Mouse (Mus musculus) lung, adult 18-20 months (tissue): ENCODE data around the gene Pgs1.

Experiments used
- DNase-seq, 2 experiments: peaks; one replicate each; pipeline ENCODE4 v3.0.0; 2022; ENCODE audit warnings: mixed read lengths in 2 of 2

Pgs1 gene

GRCm38 (mm10) chr11:118060038-118060437 is 73.9 kb downstream of the Pgs1 start:
- no peak for DNase-seq

- DNase-seq = no peak
Observed at GRCm38 (mm10) chr11:118067588-118067987, 81.5 kb downstream of the Pgs1 start.

DNA sequence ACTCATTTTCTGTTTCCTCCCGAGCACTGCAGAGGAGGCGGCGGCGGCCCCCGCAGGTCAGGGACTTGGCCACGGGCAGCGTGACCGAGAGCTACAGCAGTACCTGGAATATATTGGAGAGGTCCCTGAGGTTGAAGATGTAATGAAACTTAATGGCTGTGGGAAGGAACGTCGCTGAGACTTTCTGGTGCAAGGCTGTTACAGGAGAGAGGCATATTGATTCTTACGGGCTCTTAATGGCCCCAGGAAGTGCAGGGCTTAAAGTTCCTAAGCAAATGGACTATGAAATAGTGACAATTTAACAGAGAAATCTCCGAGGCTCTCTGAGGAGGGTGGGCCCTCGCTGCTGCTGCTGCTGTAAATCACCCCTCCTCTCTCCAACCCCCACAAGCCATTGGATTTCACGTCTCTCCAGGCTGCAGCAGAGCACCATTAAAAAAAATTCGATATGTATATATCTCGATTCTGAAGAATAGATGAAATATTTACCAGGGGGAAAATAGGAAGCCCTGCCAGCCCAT is 82.8 kb downstream of the Pgs1 start:
- no peak for DNase-seq

DNA sequence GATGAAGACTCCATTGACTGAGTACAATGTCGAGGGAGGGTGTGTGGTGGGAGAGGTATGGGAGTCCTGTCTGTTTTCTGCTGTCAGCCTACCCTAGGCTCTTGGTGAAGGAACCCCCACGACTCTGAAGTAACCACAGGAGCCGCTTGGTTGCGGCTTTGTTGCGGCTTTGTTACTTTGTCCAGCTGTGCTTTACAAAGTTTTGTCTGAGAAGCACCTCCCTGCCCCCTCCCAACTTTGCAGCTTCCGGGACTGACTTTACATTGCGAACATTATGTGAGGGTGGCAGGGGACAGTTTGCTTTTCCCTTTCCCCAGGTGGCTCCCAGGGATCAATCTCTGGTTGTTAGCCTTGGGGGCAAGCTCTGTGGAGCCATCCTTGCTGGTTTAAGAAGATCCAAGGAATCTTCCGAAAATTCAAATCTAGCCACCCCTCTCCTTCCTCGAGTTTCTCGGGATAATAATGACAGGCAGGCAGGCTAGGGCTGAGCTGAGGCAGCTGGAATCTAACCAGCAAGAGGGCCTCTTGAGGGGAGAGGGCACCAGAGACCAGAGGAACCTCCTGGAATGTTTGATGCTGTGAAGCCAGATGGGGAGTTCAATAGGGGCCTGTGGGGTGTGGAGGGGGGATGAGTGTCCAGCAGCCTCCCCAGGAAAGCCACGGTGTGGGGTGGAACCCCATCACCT is 85.3 kb downstream of the Pgs1 start:
- no peak for DNase-seq
